Mouse (Mus musculus) lung, postnatal 0 days (tissue): ENCODE measurements around the gene Atp1a1.

ENCODE experiments used
- CTCF ChIP-seq: IDR thresholded peaks from 2 replicates; pipeline ENCODE4 v1.5.1; 2016; ENCODE audit warnings: antibody characterized with exemption, mild to moderate bottlenecking
- EP300 ChIP-seq: IDR thresholded peaks from 2 replicates; pipeline ENCODE4 v1.6.1; 2016; ENCODE audit warnings: antibody characterized with exemption, mild to moderate bottlenecking, control low read depth

DNA sequence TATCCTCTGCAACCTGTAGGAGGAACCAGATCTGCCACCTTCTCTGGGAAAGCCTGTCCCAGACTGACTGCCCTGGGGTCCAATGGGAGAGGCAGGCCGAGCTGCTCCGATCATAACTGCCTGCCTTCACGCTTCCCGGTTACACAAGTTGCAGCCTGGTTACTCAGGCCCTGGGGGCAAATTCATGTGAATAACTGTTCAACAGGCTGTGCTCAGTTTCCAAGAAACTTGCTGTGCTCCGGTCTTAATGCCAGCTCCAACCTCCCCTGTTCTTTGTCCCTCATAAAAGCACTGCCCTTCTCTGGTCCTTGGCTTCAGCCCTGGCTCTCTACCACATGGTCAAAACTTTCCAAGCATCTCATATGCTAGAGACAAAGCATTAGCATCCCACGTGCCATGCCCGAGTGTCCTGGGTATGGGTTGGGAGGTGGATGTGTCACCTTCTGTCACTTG is 32.3 kb downstream of the Atp1a1 start:
- TF ChIP-seq CTCF (no peak), EP300 (no peak)
